Comparison of ENCODE assay signal across 23 mouse cellular contexts in the genomic region with DNA sequence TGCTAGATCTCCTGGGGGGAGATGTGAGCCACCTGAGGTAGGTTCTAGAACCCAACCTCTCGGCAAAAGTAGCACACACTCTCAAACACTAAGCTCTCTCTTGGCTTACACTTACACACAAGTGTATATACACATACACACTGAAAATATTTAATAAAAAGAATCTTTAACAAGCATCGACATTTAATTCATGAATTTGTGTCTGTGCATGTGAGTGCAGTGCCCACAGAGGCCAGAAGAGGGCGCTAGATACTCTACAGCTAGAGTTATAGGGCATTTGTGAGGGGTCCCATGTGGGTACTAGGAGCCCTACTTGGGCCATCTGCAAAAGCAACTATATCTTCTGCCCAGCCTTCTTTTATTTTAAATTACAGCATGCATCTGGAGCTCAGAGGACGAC. TPM values are rescaled to one million over a fixed set of nuclear protein-coding genes. Genes with fewer than 3 reads are reported as not detected.
DNase-seq lines count a peak whose midpoint lies in the region; ATAC-seq and TF ChIP-seq lines count a peak whose summit lies in the region.
"Had no signal": no experiment of that assay in that cellular context is flagged by ENCODE, and none has a peak within 500 bp of the region (broad histone marks: within the 10 kb centered on the region; RNA-seq: fewer than 3 reads in every experiment).

No protein-coding gene starts in this region.

- H3K9ac ChIP-seq in intestine, postnatal 0 days (ENCODE audit: low read depth, low read length): no peak overlapping the region
- no peak overlapping the region for H3K9ac ChIP-seq in intestine, embryonic 15.5 days
- H3K9ac ChIP-seq in liver, embryonic 14.5 days (replicated peaks): no peak overlapping the region
- no peak overlapping the region for H3K9ac ChIP-seq in liver, embryonic 11.5 days (ENCODE audit: low read depth, low read length)
- H3K9ac ChIP-seq in CH12.LX (ENCODE audit: insufficient read depth, low read depth) (no peak overlapping the region), MEL (ENCODE audit: control insufficient read depth, low read depth, low read length, poor library complexity, severe bottlenecking) (no peak overlapping the region)
- H3K9ac ChIP-seq: embryonic facial prominence, embryonic 13.5 days; forebrain, embryonic 12.5 days; heart, embryonic 13.5 days; hindbrain, embryonic 12.5 days had no signal

- H3K79me2 ChIP-seq in CH12.LX (replicated peaks; ENCODE audit: control insufficient read depth, extremely low read depth, insufficient read depth, poor library complexity, severe bottlenecking): no peaks in the 10 kb centered on the region
- no peaks in the 10 kb centered on the region for H3K79me2 ChIP-seq in MEL (ENCODE audit: control insufficient read depth, insufficient read depth, low read length, poor library complexity)

- no peak overlapping the region for H3K27ac ChIP-seq in intestine, postnatal 0 days (ENCODE audit: low read depth, low read length)
- H3K27ac ChIP-seq in intestine, embryonic 15.5 days: no peak overlapping the region
- H3K27ac ChIP-seq in liver, embryonic 14.5 days: no peak overlapping the region
- no peak overlapping the region for H3K27ac ChIP-seq in liver, embryonic 11.5 days (ENCODE audit: low read depth, low read length)
- no peak overlapping the region for H3K27ac ChIP-seq in CH12.LX (ENCODE audit: insufficient read depth, low read depth)
- H3K27ac ChIP-seq in MEL (ENCODE audit: control insufficient read depth, low read depth, low read length): no peak overlapping the region
- H3K27ac ChIP-seq: embryonic facial prominence, embryonic 13.5 days; forebrain, embryonic 12.5 days; heart, embryonic 13.5 days; hindbrain, embryonic 12.5 days; hindbrain, postnatal 0 days had no signal

- no peak for TF ChIP-seq EP300 in liver, embryonic 14.5 days (IDR thresholded peaks at IDR 0.05; ENCODE audit: low read depth)
- TF ChIP-seq EP300 in CH12.LX (IDR thresholded peaks at IDR 0.05; ENCODE audit: low read length) (no peak), MEL (IDR thresholded peaks at IDR 0.05; ENCODE audit: low read depth in 1 of 2, low read length in 2 of 2) (no peak)

- H3K36me3 ChIP-seq in intestine, postnatal 0 days (ENCODE audit: control insufficient read depth, insufficient read depth): no peaks in the 10 kb centered on the region
- H3K36me3 ChIP-seq in intestine, embryonic 15.5 days: no peaks in the 10 kb centered on the region
- H3K36me3 ChIP-seq in liver, embryonic 14.5 days (replicated peaks; ENCODE audit: control insufficient read depth, insufficient read depth, low read depth): no peaks in the 10 kb centered on the region
- H3K36me3 ChIP-seq in liver, embryonic 11.5 days (ENCODE audit: control insufficient read depth, insufficient read depth, low read length): no peaks in the 10 kb centered on the region
- no peaks in the 10 kb centered on the region for H3K36me3 ChIP-seq in CH12.LX (replicated peaks in 1 of 2; ENCODE audit: control insufficient read depth in 1 of 2, insufficient read depth in 1 of 2, low read length in 1 of 2)
- H3K36me3 ChIP-seq in MEL (ENCODE audit: control insufficient read depth in 1 of 2, insufficient read depth in 2 of 2, low read length in 2 of 2): no peaks in the 10 kb centered on the region
- H3K36me3 ChIP-seq: embryonic facial prominence, embryonic 13.5 days; forebrain, embryonic 12.5 days; G1E; heart, embryonic 13.5 days; hindbrain, embryonic 12.5 days had no signal

- dilution Hi-C loops in CH12.LX (cut with MboI; ENCODE audit: extremely low pct_ligation_motif_present, extremely low pct_unique_long_range_greater_than_20kb, low sequenced_read_pairs): no loop called here

- TF ChIP-seq RAD21 in CH12.LX (IDR thresholded peaks at IDR 0.05; ENCODE audit: low read depth, low read length) (no peak), MEL (IDR thresholded peaks at IDR 0.05; ENCODE audit: low read depth, low read length) (no peak)

- no peak overlapping the region for H3K4me3 ChIP-seq in intestine, postnatal 0 days (ENCODE audit: low read depth, low read length)
- no peak overlapping the region for H3K4me3 ChIP-seq in intestine, embryonic 15.5 days (replicated peaks)
- H3K4me3 ChIP-seq in liver, embryonic 14.5 days (ENCODE audit: insufficient read depth in 1 of 2, low read depth in 2 of 2, low read length in 2 of 2): no peak overlapping the region
- no peak overlapping the region for H3K4me3 ChIP-seq in liver, embryonic 11.5 days (ENCODE audit: low read depth, low read length)
- H3K4me3 ChIP-seq in CH12.LX (replicated peaks in 1 of 3; ENCODE audit: low read depth in 2 of 3, low read length in 2 of 3, poor library complexity in 1 of 3) (no peak overlapping the region), MEL (ENCODE audit: control insufficient read depth in 1 of 2, insufficient read depth in 1 of 2, low read depth in 2 of 2, low read length in 2 of 2) (no peak overlapping the region)
- H3K4me3 ChIP-seq: embryonic facial prominence, embryonic 13.5 days; forebrain, embryonic 12.5 days; heart, embryonic 13.5 days; hindbrain, embryonic 12.5 days had no signal

- 78% methylated on average over 4 of the region's 4 CpGs for WGBS in intestine, postnatal 0 days
- WGBS in intestine, embryonic 15.5 days: 78% methylated on average over 4 of the region's 4 CpGs
- 60% methylated on average over 4 of the region's 4 CpGs for WGBS in liver, embryonic 14.5 days (ENCODE audit: insufficient replicate concordance)
- 70% methylated on average over 4 of the region's 4 CpGs for WGBS in liver, embryonic 11.5 days

- no peak for ATAC-seq in intestine, postnatal 0 days
- no peak for ATAC-seq in intestine, embryonic 15.5 days
- no peak for ATAC-seq in liver, embryonic 14.5 days (ENCODE audit: insufficient read depth)
- no peak for ATAC-seq in liver, embryonic 11.5 days (replicated peaks; ENCODE audit: low FRiP score)
- ATAC-seq in inflammation-experienced regulatory T-cells, adult 6 months: no peak
- ATAC-seq: activated CD4-positive, CD25-positive, alpha-beta regulatory T cell, adult 4 months; forebrain, embryonic 16.5 days; hindbrain, postnatal 0 days had no signal

- TF ChIP-seq POLR2A in CH12.LX (IDR thresholded peaks at IDR 0.05; ENCODE audit: low read depth, low read length): no peak
- TF ChIP-seq POLR2A in MEL (IDR thresholded peaks at IDR 0.05; ENCODE audit: control insufficient read depth in 1 of 2, insufficient read depth in 1 of 2, low read depth in 1 of 2, low read length in 2 of 2, poor library complexity in 1 of 2): no peak

- peaks cover 9% of the 10 kb centered on the region; the same call in 1 of the 2 replicates for H3K27me3 ChIP-seq in intestine, postnatal 0 days (replicated peaks; ENCODE audit: control insufficient read depth, insufficient read depth, low read length)
- H3K27me3 ChIP-seq in intestine, embryonic 15.5 days (replicated peaks): no peaks in the 10 kb centered on the region
- H3K27me3 ChIP-seq in liver, embryonic 14.5 days (ENCODE audit: control insufficient read depth, insufficient read depth, low read length): peaks cover 7% of the 10 kb centered on the region
- peaks cover 13% of the 10 kb centered on the region for H3K27me3 ChIP-seq in liver, embryonic 11.5 days (replicated peaks; ENCODE audit: control insufficient read depth, insufficient read depth, low read length)
- H3K27me3 ChIP-seq in CH12.LX (replicated peaks) (peaks cover 30% of the 10 kb centered on the region), MEL (ENCODE audit: control insufficient read depth in 1 of 2, insufficient read depth in 2 of 2, low read length in 2 of 2) (peaks cover 0 to 6% of the 10 kb centered on the region in 2 experiments; a peak in 3 of 4 replicates)

- H3K4me2 ChIP-seq in intestine, postnatal 0 days (replicated peaks; ENCODE audit: low read depth): no peak overlapping the region
- H3K4me2 ChIP-seq in intestine, embryonic 15.5 days (replicated peaks): no peak overlapping the region
- H3K4me2 ChIP-seq in liver, embryonic 14.5 days (ENCODE audit: low read depth): no peak overlapping the region
- H3K4me2 ChIP-seq in liver, embryonic 11.5 days: no peak overlapping the region
- no peak overlapping the region for H3K4me2 ChIP-seq in CH12.LX (ENCODE audit: insufficient read depth, low read depth, poor library complexity, severe bottlenecking)
- H3K4me2 ChIP-seq: embryonic facial prominence, embryonic 13.5 days; forebrain, embryonic 12.5 days; heart, embryonic 13.5 days; hindbrain, embryonic 12.5 days had no signal

- TF ChIP-seq CTCF in intestine, postnatal 0 days (IDR thresholded peaks at IDR 0.05; ENCODE audit: low read depth): peak; percentile 30
- TF ChIP-seq CTCF in liver, embryonic 14.5 days (IDR thresholded peaks at IDR 0.05; ENCODE audit: low read depth): peak; percentile 37; the same call in 1 of the 2 replicates
- TF ChIP-seq CTCF in CH12.LX (conservative IDR thresholded peaks at IDR 0.05 in 1 of 2, IDR thresholded peaks at IDR 0.05 in 1 of 2; ENCODE audit: low read depth in 2 of 2, low read length in 2 of 2): peak; percentile 9 to 31; a peak in 3 of 4 replicates
- TF ChIP-seq CTCF in MEL (IDR thresholded peaks at IDR 0.05 in 2 of 3, conservative IDR thresholded peaks at IDR 0.05 in 1 of 3; ENCODE audit: control insufficient read depth in 1 of 3, insufficient read depth in 1 of 3, low read depth in 2 of 3, low read length in 3 of 3, poor library complexity in 1 of 3, severe bottlenecking in 1 of 3): peak; percentile 9 to 28 (median 20); a peak in 4 of 6 replicates

- H3K9me3 ChIP-seq in intestine, postnatal 0 days (ENCODE audit: control insufficient read depth): no peaks in the 10 kb centered on the region
- no peaks in the 10 kb centered on the region for H3K9me3 ChIP-seq in intestine, embryonic 15.5 days
- H3K9me3 ChIP-seq in liver, embryonic 14.5 days (ENCODE audit: control insufficient read depth, low read length): no peaks in the 10 kb centered on the region; the same call in 1 of the 2 replicates
- H3K9me3 ChIP-seq in liver, embryonic 11.5 days (ENCODE audit: control insufficient read depth, low read length): 0 out of 2 replicates have a peak, but pooled peaks cover 2% of the 10 kb centered on the region
- H3K9me3 ChIP-seq in CH12.LX (replicated peaks; ENCODE audit: low read length) (peaks cover 11% of the 10 kb centered on the region), MEL (replicated peaks; ENCODE audit: insufficient read depth, low read length) (no peaks in the 10 kb centered on the region)
- H3K9me3 ChIP-seq: forebrain, embryonic 12.5 days had no signal

- no peak for DNase-seq in liver, embryonic 14.5 days (ENCODE audit: low read depth in 3 of 3, low spot score in 3 of 3)
- DNase-seq in liver, embryonic 11.5 days (ENCODE audit: low spot score): no peak
- DNase-seq in CH12.LX (ENCODE audit: extremely low read depth) (no peak), MEL (ENCODE audit: low read depth, low spot score) (no peak)
- DNase-seq in layer of hippocampus, adult 18-20 months (ENCODE audit: low spot score in 2 of 2): no peak
- DNase-seq: adrenal gland, postnatal 14 days; cerebellum, adult 11-12 months; cerebellum, adult 9-10 months; cerebellum, postnatal 25 days; gastrocnemius, postnatal 14 days; heart, postnatal 4 days had no signal

- H3K4me1 ChIP-seq in intestine, postnatal 0 days (replicated peaks; ENCODE audit: control insufficient read depth, insufficient read depth, low read length): no peaks in the 10 kb centered on the region
- peaks cover 9% of the 10 kb centered on the region for H3K4me1 ChIP-seq in intestine, embryonic 15.5 days (replicated peaks)
- H3K4me1 ChIP-seq in liver, embryonic 14.5 days (replicated peaks; ENCODE audit: control insufficient read depth in 2 of 2, insufficient read depth in 2 of 2, low read length in 1 of 2): no peaks in the 10 kb centered on the region
- H3K4me1 ChIP-seq in liver, embryonic 11.5 days (replicated peaks; ENCODE audit: control insufficient read depth, insufficient read depth, low read length): peaks cover 3% of the 10 kb centered on the region; the same call in 1 of the 2 replicates
- H3K4me1 ChIP-seq in CH12.LX (ENCODE audit: control insufficient read depth in 1 of 2, insufficient read depth in 2 of 2) (peaks cover 3 to 5% of the 10 kb centered on the region in 2 experiments; a peak in 1 of 4 replicates), MEL (ENCODE audit: control insufficient read depth in 1 of 2, insufficient read depth in 2 of 2, low read length in 2 of 2) (no peaks in the 10 kb centered on the region)

- in situ Hi-C loops in CH12.LX (cut with MboI; ENCODE audit: low pct_ligation_motif_present, low pct_unique_long_range_greater_than_20kb, low sequenced_read_pairs): no loop called here

RNA-seq across cellular contexts. Expression of a gene that starts 4.5 kb away (rescaled TPM):
- 8.9 and 9.5 TPM in 2 replicates for polyA plus RNA-seq in intestine, postnatal 0 days (2015; fragmentation: Nextera tagmentation; extraction: Ambion mirVana)
- polyA plus RNA-seq in intestine, embryonic 15.5 days (2015; fragmentation: Nextera tagmentation; extraction: Ambion mirVana): 12.0 and 13.4 TPM in 2 replicates
- polyA plus RNA-seq in liver, embryonic 14.5 days (2012; rRNA removed): 0.36 and 0.39 TPM in 2 replicates
- polyA plus RNA-seq in liver, embryonic 14.5 days (2014; fragmentation: Nextera tagmentation; extraction: Ambion mirVana): 0.33 and 0.46 TPM in 2 replicates
- polyA plus RNA-seq in liver, embryonic 11.5 days (2014; fragmentation: Nextera tagmentation; extraction: Ambion mirVana): 7.4 and 7.7 TPM in 2 replicates
- total RNA-seq in CH12.LX (2012; rRNA removed) (7.0 and 7.7 TPM in 2 replicates), CH12.LX (2014; rRNA removed) (12.2 and 13.4 TPM in 2 replicates), MEL (2012; rRNA removed) (7.3 and 7.6 TPM in 2 replicates)
- polyA plus RNA-seq in CH12.LX (2012; ENCODE audit: insufficient read length, low read depth) (15.9 and 19.1 TPM in 2 replicates), MEL (2012; ENCODE audit: insufficient read depth in 1 of 2, insufficient read length in 2 of 2, low read depth in 1 of 2, low replicate concordance in 2 of 2, missing spikeins in 1 of 2) (10 to 100 TPM in 1 of 2 experiments, not detected in 1; 12.7 TPM)
- total RNA-seq in layer of hippocampus, adult 18-20 months (2021): 1 to 10 TPM in 1 of 2 experiments, under 1 TPM in 1; 0.79 to 1.2 TPM
- not detected for polyA plus RNA-seq in inflammation-experienced regulatory T-cells, adult 6 months (2017; shearing (Covaris generic))
- total RNA-seq: G1E; granulocyte monocyte progenitor cell, adult 5-6 weeks had no signal
- polyA plus RNA-seq: G1E had no signal

RNA-seq across cellular contexts. Expression of a gene that starts 54.9 kb away (rescaled TPM):
- 1.1 and 1.6 TPM in 2 replicates for polyA plus RNA-seq in intestine, postnatal 0 days (2015; fragmentation: Nextera tagmentation; extraction: Ambion mirVana)
- polyA plus RNA-seq in intestine, embryonic 15.5 days (2015; fragmentation: Nextera tagmentation; extraction: Ambion mirVana): 1.1 and 1.7 TPM in 2 replicates
- polyA plus RNA-seq in liver, embryonic 14.5 days (2012; rRNA removed): 0.12 and 0.15 TPM in 2 replicates
- polyA plus RNA-seq in liver, embryonic 14.5 days (2014; fragmentation: Nextera tagmentation; extraction: Ambion mirVana): 0.03 and 0.08 TPM in 2 replicates
- polyA plus RNA-seq in liver, embryonic 11.5 days (2014; fragmentation: Nextera tagmentation; extraction: Ambion mirVana): 0.12 and 0.73 TPM in 2 replicates
- 2.5 and 2.6 TPM in 2 replicates for total RNA-seq in CH12.LX (2012; rRNA removed)
- 5.0 and 5.1 TPM in 2 replicates for total RNA-seq in CH12.LX (2014; rRNA removed)
- 5.6 and 6.6 TPM in 2 replicates for polyA plus RNA-seq in CH12.LX (2012; ENCODE audit: insufficient read length, low read depth)
- total RNA-seq in MEL (2012; rRNA removed): 0.39 and 0.69 TPM in 2 replicates
- polyA plus RNA-seq in MEL (2012; ENCODE audit: insufficient read depth in 1 of 2, insufficient read length in 2 of 2, low read depth in 1 of 2, low replicate concordance in 2 of 2, missing spikeins in 1 of 2): 1 to 10 TPM in 1 of 2 experiments, not detected in 1; 3.6 TPM
- total RNA-seq in layer of hippocampus, adult 18-20 months (2021): 100 to 1,000 TPM; 112 to 119 TPM
- 1 to 10 TPM in 1 of 3 experiments, under 1 TPM in 2; 0.87 to 1.1 (median 0.88) TPM for polyA plus RNA-seq in inflammation-experienced regulatory T-cells, adult 6 months (2017; shearing (Covaris generic))
- polyA plus RNA-seq: G1E had no signal
